Mouse (Mus musculus): ENCODE results near the gene Yars. TPM values are rescaled to one million over a fixed set of nuclear protein-coding genes. Genes with fewer than 3 reads are reported as not detected.
A peak's percentile ranks its signal among the peaks of the same experiment; 100 is the strongest.
"Not testable (repeated sequence)": the region's sequence is repeated elsewhere in the genome, so short reads cannot be mapped to it uniquely, and the experiment has no call there.

Gene Yars
- total RNA-seq, 2 experiments from 2014 or later = 21.0 to 25.3 TPM

DNA sequence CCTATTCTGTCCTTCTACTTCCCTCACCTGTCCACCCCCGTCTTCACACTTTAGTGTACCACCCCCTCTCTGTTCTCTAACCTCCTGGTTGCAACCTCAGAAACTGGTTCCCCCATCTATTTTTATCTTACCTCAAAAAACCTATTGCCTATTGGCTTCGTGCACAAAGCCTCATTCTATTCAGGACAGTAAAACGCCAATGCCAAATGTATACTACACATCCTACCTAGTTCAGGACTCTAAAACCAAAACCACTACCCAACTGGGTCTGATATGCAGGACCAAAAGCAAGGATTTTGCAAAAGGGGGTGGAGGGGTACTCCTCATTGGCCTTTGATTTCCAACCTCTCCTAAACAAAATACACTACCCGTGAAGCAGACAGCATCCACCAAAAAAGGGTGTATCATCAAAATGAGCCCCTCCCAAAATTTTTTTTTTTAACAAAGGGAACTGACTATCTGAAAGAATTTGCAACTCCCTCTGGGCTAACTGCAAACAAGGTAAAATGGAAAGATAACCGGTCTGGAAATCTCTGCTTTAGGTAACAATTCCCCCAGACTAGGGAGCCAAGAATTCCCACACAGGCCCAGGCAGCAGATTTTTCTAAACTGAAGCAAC is 1.4 kb upstream of the Yars start:
- no peak for ATAC-seq (replicated peaks; ENCODE audit: low FRiP score, poor library complexity, severe bottlenecking)

DNA sequence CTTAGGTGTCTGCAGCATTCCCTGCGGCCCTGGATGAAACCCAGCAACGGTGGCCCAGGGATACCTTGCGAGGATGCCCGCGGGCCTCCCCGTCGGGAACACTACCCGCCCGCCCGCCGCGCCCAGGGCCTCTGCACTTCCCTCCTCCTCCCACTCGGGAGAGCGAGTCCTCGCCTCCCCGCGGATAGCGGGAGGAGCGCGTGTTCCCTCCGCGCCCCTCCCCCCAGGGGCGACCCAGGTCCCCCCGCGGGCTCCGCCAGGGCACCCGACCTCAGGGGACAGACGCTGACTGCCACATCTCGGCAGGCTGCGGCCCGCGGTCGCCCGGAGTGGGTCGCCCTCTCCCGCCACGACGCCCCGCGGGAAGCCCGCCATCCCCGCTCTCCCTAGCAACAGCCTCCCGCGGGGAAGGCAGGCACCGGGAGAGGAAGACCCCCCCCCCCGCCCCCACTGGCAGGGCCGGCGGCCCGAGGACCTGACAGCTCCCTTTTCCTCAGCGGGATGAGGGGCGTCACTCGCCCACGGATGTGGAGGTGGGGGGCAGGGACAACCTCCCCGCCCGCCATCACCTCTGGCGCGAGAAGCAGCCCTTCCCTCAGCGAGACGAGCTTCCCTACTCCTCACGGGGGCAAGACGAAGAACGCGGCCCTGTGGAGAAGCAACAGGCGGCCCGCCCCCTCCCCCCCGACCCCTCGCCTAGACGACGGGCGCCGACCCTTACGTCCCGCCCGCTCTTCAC is 588 bp upstream of the Yars start:
- peak; percentile 37; the same call in 1 of the 2 replicates for ATAC-seq (replicated peaks; ENCODE audit: low FRiP score, poor library complexity, severe bottlenecking)

DNA sequence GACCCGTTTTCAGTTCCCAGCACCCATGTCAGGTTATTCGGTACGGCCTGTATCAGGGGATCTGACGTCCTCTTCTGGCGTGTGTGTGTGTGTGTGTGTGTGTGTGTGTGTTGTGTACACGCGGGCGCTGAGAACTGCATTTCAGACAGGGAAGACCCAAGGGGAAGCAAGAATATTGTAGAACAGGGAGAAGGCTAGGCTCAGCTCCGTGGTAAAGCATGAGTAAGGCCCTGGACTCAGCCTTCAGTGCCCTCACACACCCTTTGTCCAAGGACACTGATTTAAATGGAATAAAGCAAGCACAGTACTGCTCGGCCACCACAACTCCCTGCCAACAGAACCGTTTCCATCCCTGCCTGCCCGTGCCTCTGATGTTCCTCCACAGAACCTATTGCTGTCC is 978 bp downstream of the Yars start:
- 0 out of 2 replicates have a peak, but pooled peaks have one; percentile 2 for ATAC-seq (replicated peaks; ENCODE audit: low FRiP score, poor library complexity, severe bottlenecking)

DNA sequence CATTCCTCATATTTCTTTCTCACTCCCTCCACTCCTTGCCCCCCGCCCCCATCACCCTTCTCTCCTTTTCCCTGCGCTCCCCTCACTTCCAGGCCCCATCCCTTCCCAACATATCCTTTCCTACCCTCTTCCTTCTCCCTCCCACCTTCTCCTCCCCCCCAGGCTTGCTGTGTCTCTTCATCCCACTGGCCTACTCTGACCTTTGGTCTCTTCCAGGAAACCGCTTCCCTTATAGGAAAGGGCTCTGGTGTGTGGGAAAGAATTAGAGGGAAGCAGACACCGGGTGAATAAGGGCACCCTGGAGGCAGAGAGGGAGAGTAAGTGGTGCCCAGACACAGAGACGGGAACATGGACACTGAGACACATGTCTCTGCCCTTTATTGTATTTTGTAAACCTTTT is 2.1 kb downstream of the Yars start:
- ATAC-seq (replicated peaks; ENCODE audit: low FRiP score, poor library complexity, severe bottlenecking) = no peak

DNA sequence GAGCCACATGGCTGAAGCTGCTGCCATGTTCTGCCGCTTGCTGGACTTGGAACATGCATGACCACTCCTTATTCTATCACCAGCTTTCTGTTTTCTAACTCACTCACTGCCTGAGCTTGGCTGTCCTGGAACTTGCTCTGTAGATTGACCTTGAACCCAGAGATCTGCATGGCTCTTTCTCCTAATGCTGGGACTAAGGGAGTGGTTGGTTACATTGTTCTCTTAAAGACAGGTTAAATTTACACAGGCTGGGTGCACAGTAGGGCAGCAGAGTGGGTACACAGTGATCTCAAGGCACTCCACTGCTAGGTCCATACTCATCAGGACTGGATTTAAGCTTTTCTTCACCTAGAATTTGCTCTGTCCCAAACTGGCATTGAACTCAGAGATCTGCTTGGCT is 4.7 kb downstream of the Yars start:
- no peak for ATAC-seq (replicated peaks; ENCODE audit: low FRiP score, poor library complexity, severe bottlenecking)

DNA sequence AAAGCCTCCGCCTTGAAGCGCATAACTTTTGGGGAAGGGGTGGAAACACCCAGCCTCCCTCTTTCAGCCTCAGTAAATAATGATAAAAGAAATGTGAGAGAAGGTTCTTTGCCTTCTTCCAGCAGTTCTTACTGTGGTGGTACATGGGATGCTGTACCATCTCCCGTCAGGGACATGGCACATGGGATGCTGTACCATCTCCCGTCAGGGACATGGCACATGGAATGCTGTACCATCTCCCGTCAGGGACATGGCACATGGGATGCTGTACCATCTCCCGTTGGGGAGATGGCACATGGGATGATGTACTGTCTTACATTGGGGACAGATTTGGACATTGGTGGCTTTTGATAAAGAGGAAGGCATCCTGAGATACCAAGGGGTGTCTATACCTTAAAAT is 8.0 kb downstream of the Yars start:
- ATAC-seq (replicated peaks; ENCODE audit: low FRiP score, poor library complexity, severe bottlenecking) = no peak

DNA sequence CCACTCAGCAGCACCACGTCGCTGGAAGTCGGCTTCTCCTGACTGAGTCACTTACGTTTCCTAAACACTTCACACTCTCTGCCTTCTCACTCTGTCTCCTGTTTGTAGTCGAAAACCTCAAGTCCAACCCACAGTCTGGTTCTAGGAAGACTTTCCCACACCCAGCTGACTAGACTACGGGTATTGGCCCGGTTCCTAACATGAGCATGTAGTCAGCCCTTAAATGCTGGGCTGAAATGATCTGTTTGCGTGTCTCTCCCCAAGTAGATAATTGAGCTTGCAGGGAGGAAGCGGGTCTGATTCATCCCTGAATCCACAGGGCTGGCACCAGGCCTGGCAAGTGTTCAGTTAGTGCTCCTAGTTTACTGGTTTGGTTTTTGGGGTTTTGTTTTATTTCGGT is 15.1 kb downstream of the Yars start:
- no peak for ATAC-seq (replicated peaks; ENCODE audit: low FRiP score, poor library complexity, severe bottlenecking)

DNA sequence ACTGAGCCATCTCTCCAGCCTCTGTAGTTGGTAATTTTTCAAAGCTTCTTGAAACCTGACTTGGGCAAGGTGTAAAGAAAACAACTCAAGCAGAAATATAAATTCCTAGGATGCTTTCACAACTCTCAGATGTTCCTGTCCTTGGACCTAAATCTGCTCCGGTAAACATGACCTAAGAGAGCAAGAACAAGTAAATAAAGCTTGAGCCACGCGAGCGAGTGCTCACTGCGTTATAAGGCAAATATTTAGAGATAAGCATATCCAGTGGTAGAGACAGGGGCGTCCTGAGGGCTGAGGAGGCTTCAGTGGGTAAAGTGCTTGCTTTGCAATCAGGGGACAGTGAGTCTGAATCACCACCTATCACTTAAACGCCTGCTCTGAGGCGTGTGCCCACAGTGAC is 17.2 kb downstream of the Yars start:
- ATAC-seq (replicated peaks; ENCODE audit: low FRiP score, poor library complexity, severe bottlenecking) = no peak

DNA sequence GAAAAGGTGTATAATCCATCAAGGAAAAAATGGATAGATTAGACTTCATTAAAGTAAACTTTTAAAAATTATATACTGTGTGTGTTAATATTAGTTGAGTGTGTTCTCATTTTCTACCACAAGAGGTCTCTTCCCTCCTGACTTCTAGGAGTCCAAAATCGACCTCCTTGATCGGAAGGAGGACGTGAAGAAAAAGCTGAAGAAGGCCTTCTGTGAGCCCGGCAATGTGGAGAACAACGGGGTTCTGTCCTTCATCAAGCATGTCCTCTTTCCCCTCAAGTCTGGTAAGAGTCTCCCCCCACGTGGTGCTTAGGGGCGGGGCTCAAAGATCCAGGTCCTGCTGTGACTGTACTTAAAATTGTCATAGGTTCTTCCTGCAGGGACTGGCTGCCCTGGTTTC is 19.9 kb downstream of the Yars start:
- ATAC-seq (replicated peaks; ENCODE audit: low FRiP score, poor library complexity, severe bottlenecking) = no peak

DNA sequence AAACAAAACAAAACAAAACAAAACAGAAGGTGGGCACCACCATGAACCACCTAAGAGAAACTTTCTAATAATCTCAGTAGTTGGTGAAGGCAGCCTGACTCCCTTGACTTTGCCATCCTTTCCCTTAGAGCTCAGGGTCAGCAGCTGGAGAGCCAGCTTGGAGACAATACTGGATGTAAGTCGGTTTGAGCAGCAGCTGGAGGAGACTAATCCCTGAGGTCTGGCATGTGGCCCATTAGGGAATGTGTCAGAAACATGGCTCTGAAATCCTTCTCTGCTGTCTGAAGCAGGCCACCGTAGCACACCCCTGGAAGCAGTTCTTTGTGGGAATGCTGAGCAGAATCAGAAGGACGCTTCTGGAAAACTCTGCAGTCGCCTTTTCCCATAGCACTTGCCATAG is 21.9 kb downstream of the Yars start:
- ATAC-seq (replicated peaks; ENCODE audit: low FRiP score, poor library complexity, severe bottlenecking) = no peak

DNA sequence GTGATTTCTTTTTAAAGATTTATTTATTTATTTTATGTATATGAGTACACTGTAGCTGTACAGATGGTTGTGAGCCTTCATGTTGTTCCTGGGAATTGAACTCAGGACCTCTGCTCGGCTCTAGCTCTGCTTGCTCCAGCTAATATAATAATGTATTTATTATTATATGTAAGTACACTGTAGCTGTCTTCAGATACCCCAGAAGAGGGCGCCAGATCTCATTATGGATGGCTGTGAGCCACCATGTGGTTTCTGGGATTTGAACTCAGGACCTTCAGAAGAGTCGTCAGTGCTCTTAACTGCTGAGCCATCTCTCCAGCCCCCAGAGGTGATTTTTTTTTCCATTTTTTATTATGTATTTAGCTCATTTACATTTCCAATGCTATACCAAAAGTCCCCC is 22.9 kb downstream of the Yars start:
- not testable (repeated sequence) for ATAC-seq (replicated peaks; ENCODE audit: low FRiP score, poor library complexity, severe bottlenecking)

DNA sequence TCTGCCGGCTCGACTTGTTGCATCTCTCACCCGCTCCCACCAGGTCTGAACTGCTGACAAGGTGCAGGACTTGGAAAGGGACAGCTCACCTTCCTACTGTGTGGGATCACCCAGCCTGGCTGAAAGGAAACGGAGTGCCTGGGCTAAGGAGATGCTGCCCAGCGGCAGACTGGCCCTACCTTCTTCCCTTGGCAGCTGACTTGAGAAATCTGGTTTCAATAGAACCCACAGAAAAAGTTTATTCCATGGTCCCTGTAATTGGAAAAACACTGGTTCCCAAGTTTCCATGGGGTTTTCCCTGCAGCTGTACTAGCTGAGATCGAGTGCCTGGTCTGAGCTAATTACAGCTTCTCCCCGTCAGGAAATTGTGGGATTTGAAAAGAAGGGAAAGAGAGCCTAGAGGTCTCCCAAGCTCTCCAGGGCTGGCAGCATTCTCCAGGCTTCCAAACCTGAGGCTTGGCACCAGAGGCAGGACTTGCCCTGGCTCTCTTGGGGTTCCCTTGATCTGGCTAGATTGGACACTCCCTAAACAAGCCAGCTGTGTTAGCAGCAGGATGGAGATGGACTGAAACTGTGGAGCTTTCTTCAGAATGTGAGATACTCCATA is 29.1 kb downstream of the Yars start:
- ATAC-seq (replicated peaks; ENCODE audit: low FRiP score, poor library complexity, severe bottlenecking) = no peak

DNA sequence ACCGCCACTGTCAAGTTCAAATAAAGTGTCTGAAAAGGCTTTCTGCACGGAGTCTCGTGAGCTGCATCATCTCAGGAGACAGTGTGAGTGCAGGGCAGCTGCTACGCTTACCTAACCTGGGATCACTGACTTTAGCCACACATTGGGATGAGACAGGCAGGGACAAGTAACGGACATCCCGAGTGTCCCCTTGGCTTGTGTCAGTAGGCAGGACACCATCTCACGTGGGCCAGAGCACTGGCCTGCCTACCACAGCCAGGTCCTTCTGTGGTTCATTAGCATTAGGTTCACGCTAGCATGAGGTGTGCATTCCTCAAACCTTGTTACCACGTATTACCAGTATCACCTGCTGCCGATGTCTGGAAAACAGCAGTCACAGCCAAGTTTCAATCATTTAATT is 29.6 kb downstream of the Yars start:
- ATAC-seq (replicated peaks; ENCODE audit: low FRiP score, poor library complexity, severe bottlenecking) = no peak

DNA sequence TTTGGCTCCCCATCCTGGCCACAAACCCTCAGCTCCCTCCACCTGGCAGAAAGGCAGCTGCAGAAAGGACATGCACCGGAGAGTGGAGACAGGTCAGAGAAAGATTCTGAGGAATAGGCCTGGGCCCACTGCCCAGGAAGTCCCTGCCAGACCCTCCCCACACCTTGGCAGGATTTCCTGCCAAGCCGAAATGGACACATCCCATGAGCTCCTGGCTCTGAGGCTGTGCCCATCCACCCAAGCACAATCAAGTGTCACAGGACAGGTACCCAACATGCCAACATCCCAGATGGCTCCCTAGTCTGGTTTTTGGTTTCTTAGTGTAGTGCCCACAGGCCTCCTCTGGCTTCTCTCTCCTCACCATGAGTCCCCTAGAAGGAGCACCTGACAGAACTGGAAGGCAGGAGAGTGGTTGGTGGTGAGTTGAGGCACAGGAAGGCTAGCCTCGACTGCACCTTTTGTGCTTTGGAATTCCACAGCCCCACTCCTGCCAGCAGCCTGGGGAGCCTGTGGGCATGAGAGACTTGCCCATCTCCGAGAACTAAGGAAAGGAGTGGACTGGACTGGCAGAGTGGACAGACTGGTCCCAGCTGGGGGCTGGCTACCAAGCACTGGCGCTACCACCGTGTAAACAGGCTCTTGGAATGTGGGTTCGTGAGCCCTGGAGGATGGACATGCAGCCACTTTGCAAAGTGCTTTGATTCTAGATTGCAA is 31.0 kb downstream of the Yars start:
- ATAC-seq (replicated peaks; ENCODE audit: low FRiP score, poor library complexity, severe bottlenecking) = no peak

DNA sequence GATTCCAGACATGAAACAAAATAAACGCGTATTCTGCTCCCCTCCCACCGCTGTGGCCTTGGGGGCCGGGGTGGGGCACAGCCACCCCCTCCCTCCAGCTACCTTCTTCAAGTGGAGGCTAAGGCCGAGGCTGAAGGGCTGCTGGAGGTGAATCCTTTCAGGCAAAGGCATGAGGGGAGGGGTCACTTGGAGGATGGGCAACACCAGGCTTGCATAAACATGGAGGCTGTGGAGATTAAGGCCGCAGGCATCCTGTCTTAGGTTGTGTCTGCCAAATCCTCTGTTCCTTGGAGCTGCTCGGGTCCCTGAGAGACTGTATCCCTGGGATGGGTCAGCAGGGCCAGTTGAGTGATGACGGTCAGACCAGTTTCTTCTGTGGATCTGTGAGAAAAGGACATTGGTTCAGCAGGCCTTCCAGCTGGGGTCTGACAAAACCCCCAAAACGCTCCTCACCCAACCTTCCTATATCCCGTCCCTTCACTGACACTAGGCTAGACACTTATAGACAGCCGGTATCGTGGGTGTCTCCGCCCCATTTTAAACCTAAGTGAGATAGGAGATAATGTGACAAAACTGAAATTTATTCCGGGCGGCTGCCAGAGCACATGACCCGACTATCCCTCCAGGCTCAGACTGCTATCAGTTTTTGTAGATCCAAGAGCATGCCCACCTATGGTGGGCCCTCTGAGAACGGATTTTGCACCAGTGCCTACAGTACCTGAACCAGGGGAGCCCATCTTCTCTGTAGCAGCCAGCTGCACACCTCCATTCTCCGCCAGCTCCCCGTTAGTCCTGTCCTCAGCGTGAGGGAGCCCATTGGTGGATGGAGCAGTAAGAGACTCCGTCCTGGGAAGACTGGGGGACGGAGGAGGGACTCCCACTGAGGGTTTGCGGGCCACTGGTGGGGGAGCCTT is 31.8 kb downstream of the Yars start:
- no peak for ATAC-seq (replicated peaks; ENCODE audit: low FRiP score, poor library complexity, severe bottlenecking)

DNA sequence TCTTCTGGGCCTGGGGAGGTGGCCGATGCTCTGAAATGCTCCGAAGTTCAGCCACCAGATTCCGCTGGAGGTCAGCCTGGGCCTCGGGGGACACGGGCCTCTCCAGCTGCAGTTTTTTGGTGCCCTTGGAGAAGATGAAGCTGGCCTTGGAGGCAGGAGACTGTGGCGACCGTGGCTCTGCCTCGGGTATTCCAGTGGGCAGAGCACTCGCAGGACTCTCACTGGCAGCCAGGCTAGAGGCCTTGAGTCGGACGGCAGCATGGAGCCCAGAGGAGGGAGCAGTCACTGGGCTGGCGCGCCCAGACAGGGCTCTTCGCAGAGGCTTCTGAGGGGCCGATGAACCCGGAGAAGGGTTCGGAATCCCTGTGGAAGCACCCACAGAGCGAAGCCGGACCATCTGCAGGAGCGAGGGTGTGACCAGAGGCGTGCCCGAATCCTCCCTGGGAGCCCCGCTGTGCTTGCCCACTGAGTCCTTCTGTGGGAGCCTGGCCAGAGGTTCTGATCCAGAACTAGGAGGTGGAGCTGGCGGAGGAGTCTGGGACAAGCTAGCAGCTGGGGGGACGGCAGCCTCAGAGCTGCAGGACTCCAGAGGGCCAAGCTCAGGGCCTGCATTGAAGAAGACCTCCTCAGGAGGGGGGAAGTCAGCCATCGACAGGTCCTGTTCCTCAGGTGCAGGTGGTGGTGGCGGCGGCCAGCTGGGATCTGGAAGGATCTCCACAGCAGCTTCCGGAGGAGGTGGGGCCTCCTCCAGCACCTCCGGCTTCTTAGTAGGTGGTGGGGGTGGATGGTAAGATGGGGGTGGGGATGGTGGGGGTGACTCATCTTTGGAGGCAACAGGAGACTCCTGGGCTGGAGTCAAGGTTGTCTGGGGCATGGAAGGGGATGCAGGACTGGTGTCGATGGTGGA is 32.7 kb downstream of the Yars start:
- no peak for ATAC-seq (replicated peaks; ENCODE audit: low FRiP score, poor library complexity, severe bottlenecking)

DNA sequence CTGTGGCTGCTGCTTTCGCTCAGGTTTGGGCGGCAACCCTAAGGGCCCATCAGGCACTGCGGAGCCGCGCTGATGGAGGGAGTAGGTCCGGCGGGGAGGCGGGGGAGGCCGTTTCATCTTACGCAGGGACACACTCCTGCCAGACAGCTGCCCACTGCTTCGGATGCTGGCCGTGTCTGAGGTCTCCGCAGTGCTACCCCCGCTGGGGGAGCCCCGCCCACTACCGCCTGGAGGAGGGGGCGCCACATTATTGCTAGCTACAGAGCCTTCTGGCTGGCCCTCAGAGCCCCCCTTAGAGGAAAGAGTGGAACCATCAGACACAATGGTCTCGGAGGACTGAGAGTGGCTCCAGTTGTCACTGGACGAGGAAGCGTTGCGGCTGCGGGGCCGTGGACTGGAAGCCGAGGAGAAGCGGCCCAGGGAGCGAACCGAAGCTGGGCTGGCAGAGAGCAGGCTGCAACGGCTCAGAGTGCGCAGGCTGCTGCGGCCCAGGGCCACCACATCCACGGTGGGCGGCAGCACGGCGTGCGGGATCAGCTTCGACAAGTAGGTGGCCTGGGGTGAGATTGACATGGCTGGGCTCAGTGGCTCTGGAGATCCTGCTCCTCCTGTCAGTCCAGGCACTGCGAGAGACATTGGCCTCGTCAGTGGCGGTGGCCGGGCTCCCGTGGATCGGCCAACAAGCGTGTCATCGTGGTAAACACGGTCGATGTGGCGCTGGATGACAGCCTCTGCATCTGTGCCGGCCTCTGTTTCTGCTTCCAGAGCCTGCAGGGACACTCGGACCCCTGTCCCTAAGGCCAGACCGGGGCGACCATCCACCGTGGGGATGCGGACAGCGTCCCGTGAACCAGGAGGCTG is 34.1 kb downstream of the Yars start:
- no peak for ATAC-seq (replicated peaks; ENCODE audit: low FRiP score, poor library complexity, severe bottlenecking)

DNA sequence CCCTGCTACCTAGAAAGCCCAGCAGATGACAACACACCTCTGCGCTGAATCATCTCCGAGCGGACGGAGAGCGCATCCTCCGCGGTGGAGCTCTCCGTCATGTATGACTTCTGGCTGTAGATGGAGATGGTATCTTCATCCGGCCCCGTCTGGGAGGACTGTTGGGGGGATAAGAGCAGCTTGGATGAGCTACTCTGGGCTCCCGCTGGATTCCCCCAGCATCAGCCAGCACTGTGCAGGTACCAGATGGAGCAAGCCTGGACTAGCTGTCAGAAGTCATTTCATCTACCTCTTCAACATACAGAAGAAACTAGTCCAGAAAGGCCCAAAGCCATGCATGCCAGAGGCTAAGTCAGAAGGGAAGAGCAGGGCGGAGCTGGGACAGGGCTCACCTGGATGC is 35.8 kb downstream of the Yars start:
- no peak for ATAC-seq (replicated peaks; ENCODE audit: low FRiP score, poor library complexity, severe bottlenecking)

Measured in erythroid progenitor cell, adult 5-6 weeks (primary cell).